Mouse (Mus musculus): Measurements from ENCODE around the gene Pced1a. TPM values are rescaled to one million over a fixed set of nuclear protein-coding genes. Genes with fewer than 3 reads are reported as not detected.
A peak's percentile ranks its signal among the peaks of the same experiment; 100 is the strongest.

Pced1a gene
- polyA plus RNA-seq, 1 experiment from 2014 or later, result 3.8 TPM

GRCm38 (mm10) chr2:130448449-130448848, 23.9 kb upstream of the Pced1a start:
- Histone ChIP-seq H3K27ac (ENCODE audit: low read length) (no peak overlapping the region), H3K36me3 (ENCODE audit: control insufficient read depth, insufficient read depth) (peaks cover 4% of the 10 kb centered on the region), H3K9ac (ENCODE audit: low read depth, low read length) (no peak overlapping the region), H3K4me2 (ENCODE audit: low read depth, low read length) (no peak overlapping the region), H3K4me1 (ENCODE audit: control insufficient read depth, low read depth, low read length) (peaks cover 27% of the 10 kb centered on the region), H3K27me3 (ENCODE audit: control insufficient read depth, insufficient read depth, low read depth, low read length) (peaks cover 7% of the 10 kb centered on the region; the same call in 1 of the 2 replicates), H3K4me3 (ENCODE audit: low read depth, low read length) (no peak overlapping the region), H3K9me3 (replicated peaks; ENCODE audit: control insufficient read depth, low read length) (no peaks in the 10 kb centered on the region)
- ATAC-seq (ENCODE audit: low read depth), result no peak

- H3K27me3 ChIP-seq (ENCODE audit: control insufficient read depth, insufficient read depth, low read depth, low read length), result no peaks in the 10 kb centered on the region
- H3K9ac ChIP-seq (ENCODE audit: low read depth, low read length), result no peak overlapping the region
- H3K36me3 ChIP-seq (ENCODE audit: control insufficient read depth, insufficient read depth), result peaks cover 40% of the 10 kb centered on the region
- WGBS (ENCODE audit: insufficient replicate concordance), result 45% methylated on average over 10 of the region's 10 CpGs
- ATAC-seq (ENCODE audit: low read depth), result peak; percentile 79
- no peaks in the 10 kb centered on the region for H3K9me3 ChIP-seq (replicated peaks; ENCODE audit: control insufficient read depth, low read length)
- H3K4me1 ChIP-seq (ENCODE audit: control insufficient read depth, low read depth, low read length), result peaks cover 12% of the 10 kb centered on the region
- H3K4me3 ChIP-seq (ENCODE audit: low read depth, low read length), result no peak overlapping the region
- H3K27ac ChIP-seq (ENCODE audit: low read length), result no peak overlapping the region
- no peak overlapping the region for H3K4me2 ChIP-seq (ENCODE audit: low read depth, low read length)
Observed at GRCm38 (mm10) chr2:130442162-130442561, 17.7 kb upstream of the Pced1a start.

GRCm38 (mm10) chr2:130439840-130440480, 15.5 kb upstream of the Pced1a start:
- H3K27ac ChIP-seq (ENCODE audit: low read length), result no peak overlapping the region
- H3K36me3 ChIP-seq (ENCODE audit: control insufficient read depth, insufficient read depth), result peaks cover 40% of the 10 kb centered on the region
- H3K9me3 ChIP-seq (replicated peaks; ENCODE audit: control insufficient read depth, low read length), result no peaks in the 10 kb centered on the region
- H3K4me3 ChIP-seq (ENCODE audit: low read depth, low read length), result no peak overlapping the region
- H3K9ac ChIP-seq (ENCODE audit: low read depth, low read length), result no peak overlapping the region
- no peaks in the 10 kb centered on the region for H3K27me3 ChIP-seq (ENCODE audit: control insufficient read depth, insufficient read depth, low read depth, low read length)
- ATAC-seq (ENCODE audit: low read depth), result 0 out of 2 replicates have a peak, but pooled peaks have one; percentile 19
- WGBS (ENCODE audit: insufficient replicate concordance), result 69% methylated on average over 4 of the region's 4 CpGs
- no peak overlapping the region for H3K4me2 ChIP-seq (ENCODE audit: low read depth, low read length)
- H3K4me1 ChIP-seq (ENCODE audit: control insufficient read depth, low read depth, low read length), result peaks cover 12% of the 10 kb centered on the region

- H3K9me3 ChIP-seq (replicated peaks; ENCODE audit: control insufficient read depth, low read length), result no peaks in the 10 kb centered on the region
- peaks cover 39% of the 10 kb centered on the region for H3K36me3 ChIP-seq (ENCODE audit: control insufficient read depth, insufficient read depth)
- H3K4me3 ChIP-seq (ENCODE audit: low read depth, low read length), result no peak overlapping the region
- H3K4me1 ChIP-seq (ENCODE audit: control insufficient read depth, low read depth, low read length), result peaks cover 12% of the 10 kb centered on the region
- no peak overlapping the region for H3K4me2 ChIP-seq (ENCODE audit: low read depth, low read length)
- H3K27ac ChIP-seq (ENCODE audit: low read length), result no peak overlapping the region
- 85% methylated on average over 3 of the region's 3 CpGs for WGBS (ENCODE audit: insufficient replicate concordance)
- no peak overlapping the region for H3K9ac ChIP-seq (ENCODE audit: low read depth, low read length)
- no peaks in the 10 kb centered on the region for H3K27me3 ChIP-seq (ENCODE audit: control insufficient read depth, insufficient read depth, low read depth, low read length)
- ATAC-seq (ENCODE audit: low read depth), result no peak
Observed at GRCm38 (mm10) chr2:130438861-130439260, 14.4 kb upstream of the Pced1a start.

- 76% methylated on average over 1 of the region's 1 CpGs for WGBS (ENCODE audit: insufficient replicate concordance)
- H3K27ac ChIP-seq (ENCODE audit: low read length), result no peak overlapping the region
- no peak overlapping the region for H3K4me2 ChIP-seq (ENCODE audit: low read depth, low read length)
- peaks cover 5% of the 10 kb centered on the region; the same call in 1 of the 2 replicates for H3K4me1 ChIP-seq (ENCODE audit: control insufficient read depth, low read depth, low read length)
- no peaks in the 10 kb centered on the region for H3K27me3 ChIP-seq (ENCODE audit: control insufficient read depth, insufficient read depth, low read depth, low read length)
- no peak for ATAC-seq (ENCODE audit: low read depth)
- no peaks in the 10 kb centered on the region for H3K9me3 ChIP-seq (replicated peaks; ENCODE audit: control insufficient read depth, low read length)
- H3K36me3 ChIP-seq (ENCODE audit: control insufficient read depth, insufficient read depth), result peaks cover 22% of the 10 kb centered on the region
- no peak overlapping the region for H3K4me3 ChIP-seq (ENCODE audit: low read depth, low read length)
- H3K9ac ChIP-seq (ENCODE audit: low read depth, low read length), result no peak overlapping the region
Observed at GRCm38 (mm10) chr2:130436769-130437168, 12.3 kb upstream of the Pced1a start.

GRCm38 (mm10) chr2:130433152-130433551, 8.7 kb upstream of the Pced1a start:
- Histone ChIP-seq H3K36me3 (ENCODE audit: control insufficient read depth, insufficient read depth) (peaks cover 5% of the 10 kb centered on the region), H3K4me3 (ENCODE audit: low read depth, low read length) (no peak overlapping the region), H3K4me2 (ENCODE audit: low read depth, low read length) (no peak overlapping the region), H3K9ac (ENCODE audit: low read depth, low read length) (no peak overlapping the region), H3K27me3 (ENCODE audit: control insufficient read depth, insufficient read depth, low read depth, low read length) (no peaks in the 10 kb centered on the region), H3K9me3 (replicated peaks; ENCODE audit: control insufficient read depth, low read length) (no peaks in the 10 kb centered on the region), H3K4me1 (ENCODE audit: control insufficient read depth, low read depth, low read length) (peaks cover 2% of the 10 kb centered on the region), H3K27ac (ENCODE audit: low read length) (no peak overlapping the region)
- 20% methylated on average over 4 of the region's 4 CpGs for WGBS (ENCODE audit: insufficient replicate concordance)
- ATAC-seq (ENCODE audit: low read depth), result peak; percentile 9; the same call in 1 of the 2 replicates

- no peaks in the 10 kb centered on the region for H3K27me3 ChIP-seq (ENCODE audit: control insufficient read depth, insufficient read depth, low read depth, low read length)
- H3K9me3 ChIP-seq (replicated peaks; ENCODE audit: control insufficient read depth, low read length), result no peaks in the 10 kb centered on the region
- no peak overlapping the region for H3K9ac ChIP-seq (ENCODE audit: low read depth, low read length)
- no peak overlapping the region for H3K4me3 ChIP-seq (ENCODE audit: low read depth, low read length)
- 71% methylated on average over 3 of the region's 3 CpGs for WGBS (ENCODE audit: insufficient replicate concordance)
- peaks cover 2% of the 10 kb centered on the region for H3K4me1 ChIP-seq (ENCODE audit: control insufficient read depth, low read depth, low read length)
- H3K36me3 ChIP-seq (ENCODE audit: control insufficient read depth, insufficient read depth), result no peaks in the 10 kb centered on the region
- no peak overlapping the region for H3K4me2 ChIP-seq (ENCODE audit: low read depth, low read length)
- no peak overlapping the region for H3K27ac ChIP-seq (ENCODE audit: low read length)
- ATAC-seq (ENCODE audit: low read depth), result no peak
Observed at GRCm38 (mm10) chr2:130432157-130432556, 7.7 kb upstream of the Pced1a start.

GRCm38 (mm10) chr2:130430484-130430883, 6.0 kb upstream of the Pced1a start:
- no peak overlapping the region for H3K9ac ChIP-seq (ENCODE audit: low read depth, low read length)
- H3K36me3 ChIP-seq (ENCODE audit: control insufficient read depth, insufficient read depth), result no peaks in the 10 kb centered on the region
- H3K27ac ChIP-seq (ENCODE audit: low read length), result no peak overlapping the region
- no peak for ATAC-seq (ENCODE audit: low read depth)
- WGBS (ENCODE audit: insufficient replicate concordance), result 59% methylated on average over 3 of the region's 3 CpGs
- no peak overlapping the region for H3K4me2 ChIP-seq (ENCODE audit: low read depth, low read length)
- H3K4me1 ChIP-seq (ENCODE audit: control insufficient read depth, low read depth, low read length), result peaks cover 2% of the 10 kb centered on the region
- H3K9me3 ChIP-seq (replicated peaks; ENCODE audit: control insufficient read depth, low read length), result no peaks in the 10 kb centered on the region
- H3K27me3 ChIP-seq (ENCODE audit: control insufficient read depth, insufficient read depth, low read depth, low read length), result no peaks in the 10 kb centered on the region
- no peak overlapping the region for H3K4me3 ChIP-seq (ENCODE audit: low read depth, low read length)

- no peak for ATAC-seq (ENCODE audit: low read depth)
- Histone ChIP-seq H3K36me3 (ENCODE audit: control insufficient read depth, insufficient read depth) (no peaks in the 10 kb centered on the region), H3K27me3 (ENCODE audit: control insufficient read depth, insufficient read depth, low read depth, low read length) (no peaks in the 10 kb centered on the region), H3K4me1 (ENCODE audit: control insufficient read depth, low read depth, low read length) (peaks cover 8% of the 10 kb centered on the region), H3K9me3 (replicated peaks; ENCODE audit: control insufficient read depth, low read length) (no peaks in the 10 kb centered on the region), H3K27ac (ENCODE audit: low read length) (no peak overlapping the region), H3K4me3 (ENCODE audit: low read depth, low read length) (no peak overlapping the region), H3K9ac (ENCODE audit: low read depth, low read length) (no peak overlapping the region), H3K4me2 (ENCODE audit: low read depth, low read length) (no peak overlapping the region)
- WGBS (ENCODE audit: insufficient replicate concordance), result 58% methylated on average over 2 of the region's 2 CpGs
Observed at GRCm38 (mm10) chr2:130429851-130430250, 5.3 kb upstream of the Pced1a start.
